Mouse (Mus musculus): Measurements from ENCODE around the gene Vps18.

The Vps18 gene

GRCm38 (mm10) chr2:119288270-119288882 is at the start of gene Vps18:
Vps18 (plus strand) TSS chr2:119288740.
- in situ Hi-C loops (cut with MseI, MboI) = loop anchor here (5.0 kb wide), 1 partner anchor 36 kb away; no protein-coding TSS in a partner anchor

GRCm38 (mm10) chr2:119240075-119240818 is 48.3 kb upstream of the Vps18 start:
- in situ Hi-C loops (cut with MseI, MboI) = no loop called here

- in situ Hi-C loops (cut with MseI, MboI) = no loop called here
Observed at GRCm38 (mm10) chr2:119240819-119241186, 47.7 kb upstream of the Vps18 start.

GRCm38 (mm10) chr2:119242548-119242947 is 46.0 kb upstream of the Vps18 start:
- in situ Hi-C loops (cut with MseI, MboI) = no loop called here

GRCm38 (mm10) chr2:119245246-119245645 is 43.3 kb upstream of the Vps18 start:
- in situ Hi-C loops (cut with MseI, MboI) = no loop called here

GRCm38 (mm10) chr2:119247904-119248303 is 40.6 kb upstream of the Vps18 start:
- in situ Hi-C loops (cut with MseI, MboI) = no loop called here

- in situ Hi-C loops (cut with MseI, MboI) = loop anchor here (5.0 kb wide), 1 partner anchor 38 kb away; the partner anchor contains the start of gene Vps18 (in 2 of the 2)
Observed at GRCm38 (mm10) chr2:119249592-119250061, 38.9 kb upstream of the Vps18 start.

- in situ Hi-C loops (cut with MseI, MboI) = loop anchor here (5.0 kb wide), 1 partner anchor 37 kb away; the partner anchor contains the start of gene Vps18 (in 2 of the 2)
Observed at GRCm38 (mm10) chr2:119250377-119250776, 38.2 kb upstream of the Vps18 start.

GRCm38 (mm10) chr2:119250826-119251478 is 37.6 kb upstream of the Vps18 start:
- in situ Hi-C loops (cut with MseI, MboI) = loop anchor here (5.0 kb wide), 1 partner anchor 36 kb away; the partner anchor contains the start of gene Vps18 (in 2 of the 2)

GRCm38 (mm10) chr2:119254976-119255375 is 33.6 kb upstream of the Vps18 start:
- in situ Hi-C loops (cut with MseI, MboI) = loop anchor here (5.0 kb wide), 1 partner anchor 32 kb away; the partner anchor contains the start of gene Vps18 (in 2 of the 2)

GRCm38 (mm10) chr2:119260518-119260917 is 28.0 kb upstream of the Vps18 start:
- in situ Hi-C loops (cut with MseI, MboI) = no loop called here

GRCm38 (mm10) chr2:119261326-119261725 is 27.2 kb upstream of the Vps18 start:
- in situ Hi-C loops (cut with MseI, MboI) = no loop called here

GRCm38 (mm10) chr2:119262978-119263377 is 25.6 kb upstream of the Vps18 start:
- in situ Hi-C loops (cut with MseI, MboI) = no loop called here

- in situ Hi-C loops (cut with MseI, MboI) = no loop called here
Observed at GRCm38 (mm10) chr2:119263813-119264212, 24.7 kb upstream of the Vps18 start.

- in situ Hi-C loops (cut with MseI, MboI) = no loop called here
Observed at GRCm38 (mm10) chr2:119270286-119270642, 18.3 kb upstream of the Vps18 start.

- in situ Hi-C loops (cut with MseI, MboI) = no loop called here
Observed at GRCm38 (mm10) chr2:119270643-119271331, 17.8 kb upstream of the Vps18 start, which contains the start of gene Rhov. Rhov (minus strand) TSS chr2:119271272.

GRCm38 (mm10) chr2:119274126-119274525 is 14.4 kb upstream of the Vps18 start:
- in situ Hi-C loops (cut with MseI, MboI) = no loop called here

- in situ Hi-C loops (cut with MseI, MboI) = no loop called here
Observed at GRCm38 (mm10) chr2:119276926-119277325, 11.6 kb upstream of the Vps18 start.

- in situ Hi-C loops (cut with MseI, MboI) = no loop called here
Observed at GRCm38 (mm10) chr2:119277810-119278209, 10.7 kb upstream of the Vps18 start.

GRCm38 (mm10) chr2:119281899-119282565 is 6.5 kb upstream of the Vps18 start:
- in situ Hi-C loops (cut with MseI, MboI) = no loop called here

- in situ Hi-C loops (cut with MseI, MboI) = loop anchor here (5.0 kb wide), 1 partner anchor 35 kb away; no protein-coding TSS in a partner anchor
Observed at GRCm38 (mm10) chr2:119287372-119287771, 1.2 kb upstream of the Vps18 start.
